Mouse (Mus musculus): ENCODE measurements at regions not wholly inside any gene's neighbourhood (a gene's known extent, or its start where the extent isn't known, plus 50 kb on each side); places are given as distances from the start of the nearest gene placed in this dataset.

GRCm38 (mm10) chr9:56547291-56547977 is 129.0 kb downstream of the Hmg20a start:
- peak overlapping the region; percentile 28; the same call in 1 of the 2 replicates for H3K27ac ChIP-seq (replicated peaks)
- no peaks in the 10 kb centered on the region for H3K9me3 ChIP-seq
- H3K4me2 ChIP-seq: no peak overlapping the region
- H3K27me3 ChIP-seq (replicated peaks): no peaks in the 10 kb centered on the region
- no peak overlapping the region for H3K4me3 ChIP-seq
- H3K36me3 ChIP-seq: no peaks in the 10 kb centered on the region
- peaks cover 35% of the 10 kb centered on the region for H3K4me1 ChIP-seq
- 66% methylated on average over 9 of the region's 9 CpGs for WGBS
- ATAC-seq (ENCODE audit: extremely low read depth, insufficient number of reproducible peaks, low FRiP score, low TSS enrichment): no peak
- H3K9ac ChIP-seq: no peak overlapping the region

- H3K4me3 ChIP-seq: no peak overlapping the region
- 41% methylated on average over 8 of the region's 8 CpGs for WGBS
- H3K9me3 ChIP-seq: no peaks in the 10 kb centered on the region
- no peak overlapping the region for H3K9ac ChIP-seq
- no peak overlapping the region for H3K4me2 ChIP-seq
- H3K36me3 ChIP-seq: no peaks in the 10 kb centered on the region
- ATAC-seq (ENCODE audit: extremely low read depth, insufficient number of reproducible peaks, low FRiP score, low TSS enrichment): no peak
- no peak overlapping the region for H3K27ac ChIP-seq (replicated peaks)
- H3K27me3 ChIP-seq (replicated peaks): no peaks in the 10 kb centered on the region
- H3K4me1 ChIP-seq: peaks cover 49% of the 10 kb centered on the region
Measured at GRCm38 (mm10) chr9:56549774-56550173, 131.4 kb downstream of the Hmg20a start.

DNA sequence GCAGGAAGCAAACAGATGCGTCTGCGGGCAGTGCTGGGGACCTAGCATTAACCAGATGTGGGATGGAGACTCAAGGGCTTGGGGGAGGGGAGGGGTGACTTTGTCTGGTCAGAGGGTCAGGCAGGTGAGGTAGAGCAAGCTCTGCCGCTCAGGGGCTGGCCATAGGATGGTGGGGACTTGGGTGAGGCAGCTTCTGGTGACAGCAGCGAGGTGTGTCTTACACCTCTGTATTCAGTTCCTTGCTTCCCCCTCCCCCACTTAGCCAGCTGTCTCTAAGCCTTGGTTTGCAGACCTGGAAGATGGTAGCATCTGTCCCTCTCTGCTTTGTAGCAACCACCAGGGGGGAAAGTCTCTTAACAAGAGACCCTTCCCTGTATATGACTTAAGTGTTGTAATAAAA is 131.8 kb downstream of the Hmg20a start:
- WGBS: 52% methylated on average over 4 of the region's 4 CpGs
- peaks cover 45% of the 10 kb centered on the region for H3K4me1 ChIP-seq
- ATAC-seq (ENCODE audit: extremely low read depth, insufficient number of reproducible peaks, low FRiP score, low TSS enrichment): no peak

DNA sequence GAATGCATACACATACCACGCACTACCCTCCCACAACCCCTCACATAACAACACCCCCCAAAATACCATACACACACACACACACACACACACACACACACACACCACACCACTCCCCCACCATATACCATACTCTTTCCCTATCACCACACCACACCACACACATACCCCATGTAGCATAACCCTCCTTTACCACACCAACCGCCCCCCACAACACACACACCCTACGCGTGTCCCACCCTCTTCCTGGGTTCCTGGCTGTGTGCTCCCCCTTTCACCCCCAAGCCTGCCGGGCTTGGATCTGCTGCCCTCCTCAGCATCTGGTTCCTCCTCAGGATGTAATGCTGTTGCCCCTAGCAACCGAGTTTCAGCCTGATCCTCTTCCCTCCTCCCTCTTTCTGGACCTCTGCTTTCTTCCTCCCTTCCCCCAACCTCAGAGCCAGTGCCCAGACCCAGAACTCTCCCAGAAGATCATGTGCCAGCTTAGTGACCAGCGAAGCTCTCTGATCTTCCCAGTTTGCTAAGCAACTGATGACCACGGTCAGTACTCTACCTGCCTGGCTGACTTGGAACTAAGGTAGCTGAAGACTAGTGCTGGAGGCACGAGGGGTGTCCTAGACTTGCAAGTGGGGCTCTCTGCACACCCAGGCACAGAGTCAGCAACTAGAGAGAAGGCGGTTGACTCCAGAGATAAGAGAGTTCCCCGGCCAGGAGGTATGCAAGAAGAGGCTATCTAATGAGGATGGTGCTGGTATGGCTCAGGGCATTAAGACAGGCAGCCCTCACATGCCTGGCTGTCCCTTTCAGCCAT is 133.2 kb downstream of the Hmg20a start:
- peaks cover 38% of the 10 kb centered on the region for H3K4me1 ChIP-seq
- ATAC-seq (ENCODE audit: extremely low read depth, insufficient number of reproducible peaks, low FRiP score, low TSS enrichment): no peak
- no peak overlapping the region for H3K4me2 ChIP-seq
- H3K36me3 ChIP-seq: no peaks in the 10 kb centered on the region
- no peaks in the 10 kb centered on the region for H3K27me3 ChIP-seq (replicated peaks)
- no peaks in the 10 kb centered on the region for H3K9me3 ChIP-seq
- WGBS: 52% methylated on average over 11 of the region's 11 CpGs
- peak overlapping the region; percentile 20; the same call in 1 of the 2 replicates for H3K27ac ChIP-seq (replicated peaks)
- no peak overlapping the region for H3K9ac ChIP-seq
- H3K4me3 ChIP-seq: no peak overlapping the region

More for the DNA sequence above, 131.8 kb downstream of the Hmg20a start:
- no peak overlapping the region for H3K4me3 ChIP-seq
- H3K9me3 ChIP-seq: no peaks in the 10 kb centered on the region
- H3K36me3 ChIP-seq: no peaks in the 10 kb centered on the region
- H3K9ac ChIP-seq: no peak overlapping the region; the same call in 1 of the 2 replicates
- no peak overlapping the region for H3K27ac ChIP-seq (replicated peaks)
- H3K4me2 ChIP-seq: no peak overlapping the region
- H3K27me3 ChIP-seq (replicated peaks): no peaks in the 10 kb centered on the region

GRCm38 (mm10) chr9:56552187-56552686 is 133.8 kb downstream of the Hmg20a start:
- Histone ChIP-seq H3K4me3 (no peak overlapping the region), H3K4me2 (no peak overlapping the region), H3K9me3 (no peaks in the 10 kb centered on the region), H3K9ac (peak overlapping the region; percentile 37; the same call in 1 of the 2 replicates), H3K27ac (replicated peaks) (peak overlapping the region; percentile 20), H3K4me1 (peaks cover 41% of the 10 kb centered on the region), H3K27me3 (replicated peaks) (no peaks in the 10 kb centered on the region), H3K36me3 (no peaks in the 10 kb centered on the region)
- ATAC-seq (ENCODE audit: extremely low read depth, insufficient number of reproducible peaks, low FRiP score, low TSS enrichment): no peak
- 52% methylated on average over 6 of the region's 6 CpGs for WGBS

GRCm38 (mm10) chr9:56552766-56553165 is 134.4 kb downstream of the Hmg20a start:
- 0 out of 2 replicates have a peak, but pooled peaks have one; percentile 44 for ATAC-seq (ENCODE audit: extremely low read depth, insufficient number of reproducible peaks, low FRiP score, low TSS enrichment)
- H3K9ac ChIP-seq: no peak overlapping the region
- H3K27me3 ChIP-seq (replicated peaks): no peaks in the 10 kb centered on the region
- peaks cover 41% of the 10 kb centered on the region for H3K4me1 ChIP-seq
- H3K4me3 ChIP-seq: no peak overlapping the region
- H3K4me2 ChIP-seq: no peak overlapping the region
- H3K27ac ChIP-seq (replicated peaks): peak overlapping the region; percentile 20; the same call in 1 of the 2 replicates
- H3K9me3 ChIP-seq: no peaks in the 10 kb centered on the region
- 0% methylated on average over 1 of the region's 1 CpGs for WGBS
- H3K36me3 ChIP-seq: no peaks in the 10 kb centered on the region

- Histone ChIP-seq H3K4me1 (peaks cover 41% of the 10 kb centered on the region), H3K27me3 (replicated peaks) (no peaks in the 10 kb centered on the region), H3K36me3 (no peaks in the 10 kb centered on the region), H3K4me3 (no peak overlapping the region), H3K27ac (replicated peaks) (no peak overlapping the region), H3K9me3 (no peaks in the 10 kb centered on the region), H3K9ac (no peak overlapping the region), H3K4me2 (no peak overlapping the region)
- ATAC-seq (ENCODE audit: extremely low read depth, insufficient number of reproducible peaks, low FRiP score, low TSS enrichment): no peak
- WGBS: 76% methylated on average over 13 of the region's 13 CpGs
Measured at GRCm38 (mm10) chr9:56553626-56554025, 135.2 kb downstream of the Hmg20a start.

DNA sequence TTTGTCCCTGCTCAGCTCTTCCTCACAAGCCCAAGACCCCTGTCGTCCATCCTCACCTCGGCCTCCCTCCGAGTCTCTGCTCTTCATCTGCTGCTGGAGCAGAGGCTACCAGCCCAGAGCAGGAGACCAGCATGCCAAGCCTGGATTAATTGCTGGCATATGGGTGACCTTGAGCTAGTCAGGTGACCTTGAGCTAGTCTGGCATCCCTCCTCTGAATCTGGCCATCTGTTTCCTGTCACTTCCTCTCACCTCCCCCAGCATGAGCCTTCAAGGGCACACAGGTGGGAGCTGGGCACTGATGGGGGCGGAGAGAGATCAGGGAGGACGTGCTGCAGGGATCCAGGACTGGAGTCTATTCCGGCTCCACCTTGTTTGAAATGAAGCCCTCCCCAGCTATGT is 135.7 kb downstream of the Hmg20a start:
- Histone ChIP-seq H3K9ac (no peak overlapping the region), H3K27me3 (replicated peaks) (no peaks in the 10 kb centered on the region), H3K27ac (replicated peaks) (no peak overlapping the region), H3K4me3 (no peak overlapping the region), H3K36me3 (no peaks in the 10 kb centered on the region), H3K4me2 (no peak overlapping the region), H3K9me3 (no peaks in the 10 kb centered on the region), H3K4me1 (peaks cover 43% of the 10 kb centered on the region)
- WGBS: 55% methylated on average over 6 of the region's 6 CpGs
- ATAC-seq (ENCODE audit: extremely low read depth, insufficient number of reproducible peaks, low FRiP score, low TSS enrichment): no peak

DNA sequence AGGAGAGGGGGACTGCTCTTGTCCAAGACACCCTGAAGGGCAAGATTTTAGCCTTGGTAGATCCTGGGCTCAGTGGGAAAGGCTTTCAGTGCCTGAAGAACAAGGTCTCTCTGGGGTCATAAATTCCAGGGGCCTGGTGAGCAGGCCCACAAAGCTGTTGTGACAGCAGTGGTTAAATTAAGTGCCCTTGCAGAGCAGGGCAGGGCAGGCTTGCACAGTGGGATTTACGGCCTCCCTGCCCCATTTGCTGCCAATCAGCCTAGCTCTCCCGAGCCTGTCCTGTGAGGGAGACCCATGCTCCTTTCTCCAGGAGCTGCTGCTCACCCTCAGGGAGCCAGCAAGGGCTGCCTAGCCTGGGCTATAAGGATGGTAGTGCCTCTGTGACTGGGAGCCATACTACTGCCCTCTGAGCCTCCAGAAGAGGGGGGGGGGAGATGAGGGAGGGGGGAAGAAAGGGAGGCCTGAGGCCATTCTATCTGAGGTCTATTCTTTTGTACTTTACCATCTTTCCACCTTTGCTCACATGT is 141.3 kb downstream of the Hmg20a start:
- no peaks in the 10 kb centered on the region for H3K27me3 ChIP-seq (replicated peaks)
- no peak overlapping the region for H3K27ac ChIP-seq (replicated peaks)
- ATAC-seq (ENCODE audit: extremely low read depth, insufficient number of reproducible peaks, low FRiP score, low TSS enrichment): no peak
- no peak overlapping the region for H3K4me3 ChIP-seq
- WGBS: 33% methylated on average over 2 of the region's 2 CpGs
- no peak overlapping the region for H3K9ac ChIP-seq
- H3K36me3 ChIP-seq: no peaks in the 10 kb centered on the region
- H3K9me3 ChIP-seq: no peaks in the 10 kb centered on the region
- H3K4me2 ChIP-seq: no peak overlapping the region
- peaks cover 26% of the 10 kb centered on the region for H3K4me1 ChIP-seq

- H3K9me3 ChIP-seq: no peaks in the 10 kb centered on the region
- H3K4me3 ChIP-seq: no peak overlapping the region
- H3K27ac ChIP-seq (replicated peaks): no peak overlapping the region
- no peak overlapping the region for H3K9ac ChIP-seq
- no peak overlapping the region for H3K4me2 ChIP-seq
- H3K27me3 ChIP-seq (replicated peaks): no peaks in the 10 kb centered on the region
- no peak for ATAC-seq (ENCODE audit: extremely low read depth, insufficient number of reproducible peaks, low FRiP score, low TSS enrichment)
- WGBS: 53% methylated on average over 7 of the region's 7 CpGs
- H3K4me1 ChIP-seq: peaks cover 34% of the 10 kb centered on the region
- no peaks in the 10 kb centered on the region for H3K36me3 ChIP-seq
Measured at GRCm38 (mm10) chr9:56562440-56562839, 144.0 kb downstream of the Hmg20a start.

DNA sequence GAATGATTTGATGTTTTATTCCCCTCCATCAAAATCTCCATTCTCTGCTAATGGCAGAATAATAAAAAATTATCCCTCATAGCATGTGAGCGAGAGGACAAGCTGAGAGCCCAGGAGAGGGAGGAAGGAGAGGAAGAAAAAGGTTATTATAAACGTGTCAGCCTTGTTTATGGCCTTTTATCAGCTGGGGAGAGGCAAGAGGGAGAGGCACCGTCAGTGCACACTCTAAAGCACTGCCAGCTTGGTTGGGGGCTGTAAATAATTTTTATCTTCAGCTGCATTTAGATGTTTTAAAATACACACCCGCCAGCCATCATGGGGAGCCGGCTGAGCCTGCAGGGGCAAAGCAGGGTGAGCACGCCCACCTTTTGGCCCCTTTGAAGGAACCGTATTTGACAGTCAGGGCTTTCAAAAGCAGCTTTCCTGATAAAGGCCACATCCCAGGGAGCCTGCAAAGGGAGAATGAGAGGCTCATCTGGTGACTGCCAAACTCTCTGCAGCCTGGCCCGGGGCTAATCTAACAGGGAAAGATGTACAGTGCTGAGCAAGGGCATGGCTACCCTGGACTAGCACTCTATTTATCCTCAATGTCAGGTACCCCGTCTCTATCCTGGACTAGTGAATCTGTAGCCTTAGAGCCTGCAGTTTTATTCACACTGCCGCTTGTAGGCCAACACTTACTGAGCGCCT is 145.8 kb downstream of the Hmg20a start:
- Histone ChIP-seq H3K4me3 (no peak overlapping the region), H3K27me3 (replicated peaks) (no peaks in the 10 kb centered on the region), H3K27ac (replicated peaks) (peak overlapping the region; percentile 45), H3K4me1 (peaks cover 31% of the 10 kb centered on the region), H3K9ac (no peak overlapping the region; the same call in 1 of the 2 replicates), H3K36me3 (no peaks in the 10 kb centered on the region), H3K4me2 (peak overlapping the region; percentile 24), H3K9me3 (no peaks in the 10 kb centered on the region)
- no peak for ATAC-seq (ENCODE audit: extremely low read depth, insufficient number of reproducible peaks, low FRiP score, low TSS enrichment)
- 14% methylated on average over 11 of the region's 11 CpGs for WGBS
